Mouse (Mus musculus) lung, postnatal 36 days (tissue): ENCODE results near the gene Kdm1b.

Experiments
- DNase-seq: peaks from one replicate; pipeline ENCODE4 v3.0.0; 2022; ENCODE audit warnings: mixed read lengths

Kdm1b gene

DNA sequence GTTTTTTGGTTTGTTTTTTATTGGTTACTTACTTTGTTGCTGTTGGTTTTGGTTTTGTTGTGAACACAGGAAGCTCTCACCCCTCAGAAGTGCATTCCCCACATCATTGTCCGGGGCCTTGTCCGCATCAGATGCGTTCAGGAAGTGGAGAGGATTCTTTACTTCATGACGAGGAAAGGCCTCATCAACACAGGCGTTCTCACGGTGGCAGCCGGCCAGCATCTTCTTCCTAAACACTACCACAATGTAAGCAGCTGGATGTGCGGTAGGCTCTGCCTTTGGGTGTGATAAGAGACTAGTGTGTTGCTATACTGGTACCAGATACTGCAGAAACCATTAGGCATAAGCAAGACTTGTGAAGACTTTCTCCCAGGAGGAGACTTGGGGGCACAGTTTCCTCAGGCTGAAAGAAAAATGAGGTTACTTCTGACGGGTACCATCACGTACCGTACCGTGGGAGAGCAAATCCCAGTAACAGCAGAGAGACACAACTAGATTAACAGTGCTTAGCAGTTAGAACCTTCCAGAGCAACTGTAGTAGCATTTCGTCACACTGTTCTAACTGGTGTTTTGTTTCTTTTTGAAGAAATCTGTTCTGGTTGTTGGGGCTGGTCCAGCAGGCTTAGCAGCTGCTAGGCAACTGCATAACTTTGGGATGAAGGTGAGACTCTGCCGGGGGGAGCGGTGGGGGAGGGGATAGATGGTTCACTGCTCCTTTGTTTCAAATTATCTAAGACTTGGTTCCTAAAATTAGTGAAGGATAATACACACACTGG is 20.9 kb downstream of the Kdm1b start:
- peak; percentile 45 for DNase-seq

DNA sequence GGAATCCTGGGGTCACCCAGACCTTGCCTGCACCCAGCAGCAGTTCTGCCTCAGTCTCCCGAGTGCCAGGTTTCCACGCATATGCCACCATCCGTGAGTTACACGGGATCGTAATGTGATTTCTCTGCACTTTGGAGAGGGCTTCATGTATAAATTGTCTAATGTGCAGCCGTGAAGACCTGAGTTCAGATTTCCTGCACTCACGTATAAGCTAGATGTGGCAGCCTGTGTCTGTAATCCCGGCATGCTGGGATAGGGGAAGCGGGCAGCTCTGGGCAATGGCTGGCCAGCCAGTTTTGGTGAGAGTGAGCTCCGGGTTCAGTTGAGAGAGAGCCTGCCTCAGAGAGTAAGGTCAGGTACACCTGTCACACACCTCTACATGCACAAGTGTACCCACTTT is 23.2 kb downstream of the Kdm1b start:
- no peak for DNase-seq

DNA sequence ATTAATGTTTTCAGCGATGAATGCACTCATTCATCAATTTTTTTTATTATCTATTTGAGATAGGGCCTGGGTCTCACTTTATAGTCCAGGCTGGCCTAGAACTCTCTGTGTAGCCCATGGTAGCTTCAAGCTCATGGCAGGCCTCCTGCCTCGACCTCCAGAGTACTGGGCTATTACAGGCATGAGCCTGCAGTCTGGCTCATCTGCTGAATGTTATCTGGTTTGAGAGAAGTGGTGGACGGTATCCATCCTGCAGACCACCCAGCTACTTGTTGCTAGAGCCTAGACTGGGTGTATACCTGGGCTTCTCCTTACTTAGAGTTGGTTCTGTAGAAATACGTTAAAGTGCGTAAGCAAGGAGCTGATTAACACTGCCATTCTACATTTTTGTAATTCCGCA is 23.7 kb downstream of the Kdm1b start:
- DNase-seq, result no peak

DNA sequence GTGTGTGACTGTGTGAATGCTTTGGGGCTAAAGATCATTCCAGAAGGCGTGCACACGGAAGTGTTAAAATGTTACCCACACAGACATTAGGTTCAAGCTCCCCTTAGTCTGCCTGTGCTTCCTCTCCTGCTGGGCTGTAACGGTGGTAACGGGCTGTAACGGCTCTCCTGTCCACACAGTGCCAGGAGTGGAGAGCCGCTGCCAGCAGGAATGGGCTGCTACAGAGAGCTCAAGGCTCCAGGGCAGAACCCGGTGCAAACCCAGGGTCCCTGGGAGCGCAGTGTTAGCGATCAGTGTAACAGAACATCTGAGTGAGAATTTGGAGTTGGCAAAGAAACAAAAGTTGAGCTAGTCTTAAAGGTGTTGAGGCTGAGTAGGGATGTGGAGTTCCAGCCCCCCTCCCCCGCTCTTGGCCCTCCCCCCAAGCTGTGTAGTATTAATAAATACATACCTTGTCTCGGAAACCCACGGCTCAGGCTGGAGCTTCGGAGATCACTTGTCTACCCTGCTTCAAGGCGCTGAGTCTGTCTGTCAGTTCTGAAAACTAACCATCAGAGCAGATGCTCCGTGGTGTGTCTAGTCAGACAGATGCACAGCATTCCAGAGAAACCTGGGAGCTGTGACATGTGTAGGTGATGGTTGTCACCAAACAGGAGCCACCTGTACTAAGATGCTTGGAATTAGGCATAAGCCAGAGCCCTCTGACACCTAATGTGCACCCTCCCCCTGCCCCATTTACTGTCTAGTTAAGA is 27.2 kb downstream of the Kdm1b start:
- DNase-seq, result no peak

DNA sequence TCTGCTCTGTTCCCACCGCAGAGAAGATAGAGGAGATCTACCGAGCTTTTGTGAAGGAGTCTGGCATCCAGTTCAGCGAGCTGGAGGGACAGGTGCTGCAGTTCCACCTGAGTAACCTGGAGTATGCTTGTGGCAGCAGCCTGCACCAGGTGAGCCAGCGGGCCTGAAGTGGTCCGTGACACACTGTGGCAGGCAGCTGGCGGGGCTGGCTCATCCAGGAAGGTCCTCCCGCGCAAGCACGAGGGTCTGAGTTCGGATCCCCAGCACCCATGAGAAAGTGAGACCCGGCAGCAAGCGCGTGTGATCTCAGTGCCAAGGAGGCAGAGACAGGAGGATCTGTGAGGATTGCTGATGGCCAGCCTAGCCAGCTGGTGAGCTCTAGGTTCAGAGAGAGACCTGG is 28.6 kb downstream of the Kdm1b start:
- DNase-seq, result no peak

DNA sequence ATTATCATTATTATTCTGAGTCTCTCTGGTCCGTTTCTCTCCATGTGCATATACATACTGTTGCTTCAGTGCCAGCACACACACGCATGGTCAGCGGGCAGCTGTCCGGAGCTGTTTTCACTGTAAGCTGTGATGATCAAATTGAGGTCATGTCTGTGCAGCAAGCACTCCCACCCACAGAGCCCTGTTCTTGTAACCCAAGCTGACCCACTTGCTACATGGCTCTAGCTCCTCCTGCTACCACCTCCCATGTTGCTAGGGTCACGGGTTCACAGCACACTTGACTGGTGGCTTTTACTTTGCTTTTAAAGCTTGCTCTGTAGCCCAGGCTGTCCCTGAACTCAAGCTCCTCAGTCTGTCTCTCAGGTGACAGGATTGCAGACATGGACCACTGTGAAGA is 29.2 kb downstream of the Kdm1b start:
- DNase-seq, result no peak

DNA sequence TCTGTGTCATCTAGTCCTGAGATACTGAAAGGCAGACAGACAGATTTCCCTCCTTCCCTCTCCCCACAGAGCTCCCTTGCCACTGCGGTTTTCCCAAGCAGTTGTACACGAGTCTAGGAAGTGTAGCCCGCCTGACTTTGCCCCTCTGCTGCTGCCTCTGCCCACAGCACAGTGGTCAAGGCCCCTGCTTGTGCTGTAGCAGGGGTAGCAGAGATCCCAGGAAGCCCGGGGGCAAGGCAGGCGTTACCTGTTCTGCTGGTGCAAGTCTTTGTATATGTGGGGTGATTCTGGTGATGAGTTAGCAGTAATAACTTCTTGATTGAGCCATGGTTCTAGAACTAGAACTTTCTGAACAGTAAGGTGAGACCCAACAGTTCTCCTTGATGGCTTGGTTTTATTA is 32.9 kb downstream of the Kdm1b start:
- DNase-seq, result no peak

DNA sequence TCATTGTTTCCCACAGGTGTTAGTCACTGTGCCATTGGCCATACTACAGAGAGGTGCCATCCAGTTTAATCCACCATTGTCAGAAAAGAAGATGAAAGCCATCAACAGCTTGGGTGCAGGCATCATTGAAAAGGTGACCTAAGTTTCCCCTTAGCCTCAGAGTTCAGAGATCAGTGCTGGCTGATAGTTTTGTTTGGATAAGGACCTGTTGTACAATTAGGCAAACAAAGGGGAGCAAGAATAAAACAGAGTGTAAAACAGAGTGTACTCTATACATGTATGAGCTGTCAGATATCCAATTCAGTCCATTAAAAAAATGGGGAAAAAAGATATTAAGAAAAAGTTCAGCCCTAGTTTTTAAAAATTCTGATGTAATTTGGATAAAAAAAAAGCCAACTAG is 34.1 kb downstream of the Kdm1b start:
- DNase-seq, result no peak

DNA sequence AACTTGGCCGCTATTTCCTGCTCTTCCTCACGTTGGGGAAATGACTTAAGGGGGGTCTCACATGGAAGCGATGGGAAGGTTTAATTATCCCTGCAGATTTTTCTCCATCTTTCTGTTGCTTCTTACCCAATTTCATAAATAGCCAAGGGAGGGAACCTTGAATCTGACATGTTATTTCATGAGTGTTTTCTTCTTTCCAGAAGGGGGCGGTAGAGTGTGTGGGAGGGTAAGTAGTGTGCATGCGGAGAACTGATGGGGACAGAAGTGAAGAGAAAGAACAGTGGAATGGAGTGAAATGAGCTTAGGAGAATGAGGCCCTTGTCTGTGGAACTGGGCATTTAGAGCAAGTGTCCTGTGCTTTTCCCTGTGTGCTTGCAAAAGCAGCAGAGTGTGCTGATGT is 35.5 kb downstream of the Kdm1b start:
- no peak for DNase-seq

DNA sequence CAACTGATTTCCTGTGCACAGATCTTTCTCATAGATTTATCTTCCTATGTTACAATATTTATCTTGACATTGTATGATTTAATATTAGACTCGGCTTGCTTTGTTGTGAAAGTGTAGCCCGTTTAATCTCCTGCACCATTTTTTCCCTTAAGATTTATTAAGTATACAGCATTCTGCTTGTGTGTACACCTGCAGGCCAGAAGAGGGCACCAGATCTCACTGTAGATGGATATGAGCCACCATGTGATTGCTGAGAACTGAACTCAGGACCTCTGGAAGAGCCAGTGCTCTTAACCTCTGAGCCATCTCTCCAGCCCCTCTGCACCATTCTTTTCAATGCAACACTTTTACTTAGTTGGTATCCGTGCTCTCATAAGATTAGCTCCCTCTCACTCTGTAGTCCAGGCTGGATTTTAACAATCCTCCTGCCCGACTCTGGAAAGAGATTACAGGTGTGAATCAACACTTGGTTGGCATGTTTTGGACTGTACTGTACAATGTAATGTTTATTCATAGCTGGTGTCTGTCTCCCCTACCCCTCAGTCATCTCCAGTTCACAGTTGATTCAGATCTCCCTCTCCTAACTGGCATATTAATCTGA is 37.7 kb downstream of the Kdm1b start:
- DNase-seq, result peak; percentile 19

DNA sequence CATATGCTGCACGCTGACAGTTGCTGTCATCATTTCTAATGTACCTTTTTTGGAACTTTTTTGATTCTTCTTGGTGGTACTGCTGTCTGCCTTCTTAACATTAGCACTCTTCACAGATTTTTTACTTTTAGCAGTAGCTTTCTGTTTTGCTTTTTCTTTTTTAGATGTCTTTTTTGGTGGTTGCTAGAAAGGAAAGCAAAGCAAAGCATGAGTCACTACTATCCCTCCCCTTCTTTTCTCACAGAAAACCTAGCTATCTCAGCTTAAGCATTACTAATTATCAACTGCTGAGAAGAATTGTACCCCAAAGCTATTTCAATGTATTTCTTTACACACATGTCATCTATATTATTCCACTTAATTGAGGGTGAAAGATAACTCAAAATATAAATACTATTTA is 45.1 kb downstream of the Kdm1b start:
- DNase-seq, result no peak

DNA sequence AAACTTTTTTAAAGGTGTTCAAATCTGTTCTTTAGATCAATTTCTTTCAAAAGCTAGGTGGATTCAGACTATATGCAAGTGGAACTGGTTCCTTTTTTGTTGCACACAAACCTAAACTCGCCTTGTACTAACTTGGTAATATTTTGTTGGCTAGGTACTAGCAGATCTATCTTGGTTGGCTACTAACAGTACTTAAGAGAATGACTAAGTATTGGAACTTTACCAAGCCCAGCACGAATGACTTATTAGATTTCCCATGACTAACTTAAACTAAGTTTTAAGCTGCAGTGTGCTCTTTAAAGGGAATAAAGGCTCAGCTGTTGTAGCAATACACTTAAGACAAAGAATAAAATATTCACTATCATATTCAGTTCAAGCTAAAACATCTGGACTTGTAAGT is 46.0 kb downstream of the Kdm1b start:
- DNase-seq, result no peak

DNA sequence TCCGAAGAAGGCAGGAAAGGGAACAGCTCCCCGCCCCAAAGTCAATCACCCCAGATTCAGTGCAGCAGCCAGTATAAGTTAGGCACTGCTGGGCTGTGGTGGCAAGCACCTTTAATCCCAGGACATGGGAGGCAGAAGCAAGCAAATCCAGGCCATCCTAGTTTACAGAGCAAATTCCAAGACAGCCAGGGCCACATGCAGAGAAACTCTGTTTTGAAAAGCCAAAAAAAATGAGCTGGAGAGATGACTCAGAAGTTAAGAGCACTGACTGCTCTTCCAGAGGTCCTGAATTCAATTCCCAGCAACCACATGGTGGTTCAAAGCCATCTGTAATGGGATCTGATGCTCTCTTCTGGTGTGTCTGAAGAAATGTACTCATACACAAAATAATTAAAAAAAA is 50.5 kb downstream of the Kdm1b start:
- no peak for DNase-seq

DNA sequence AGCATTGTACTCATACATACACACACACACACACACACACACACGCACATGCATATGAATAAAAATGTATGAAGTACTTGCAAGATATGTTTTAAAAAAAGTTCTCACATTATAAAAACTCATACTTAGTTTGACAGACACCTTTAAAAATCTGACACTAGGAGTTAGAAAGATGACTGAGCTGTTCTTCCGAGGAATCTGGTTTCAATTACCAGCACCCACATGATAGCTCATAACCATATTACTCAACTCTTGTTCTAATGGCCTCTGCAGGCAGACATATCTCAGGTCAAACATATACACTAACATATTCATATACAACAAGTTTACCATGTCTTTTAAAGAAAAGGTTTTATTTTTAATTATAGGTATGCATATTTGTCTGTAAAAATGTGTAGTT is 53.3 kb downstream of the Kdm1b start:
- DNase-seq, result no peak

DNA sequence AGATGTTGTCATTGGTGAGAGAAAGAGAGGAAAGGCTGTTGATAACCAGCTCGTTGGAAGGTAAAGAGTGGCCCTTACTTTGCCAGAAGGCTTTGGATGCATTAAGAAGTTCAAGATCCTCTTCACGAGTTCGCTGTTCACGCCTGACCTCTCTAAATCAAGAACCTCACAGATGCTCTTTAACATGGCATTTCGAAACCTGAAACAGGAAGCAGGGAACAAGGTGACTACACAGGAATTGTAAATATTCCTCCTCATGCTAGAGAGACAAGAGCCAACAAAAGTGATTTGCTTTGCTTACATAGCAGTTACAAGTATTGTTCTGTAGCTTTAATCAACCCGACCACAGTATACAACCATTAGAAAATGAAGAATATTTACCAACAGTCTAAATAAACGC is 56.0 kb downstream of the Kdm1b start:
- DNase-seq, result peak; percentile 13

DNA sequence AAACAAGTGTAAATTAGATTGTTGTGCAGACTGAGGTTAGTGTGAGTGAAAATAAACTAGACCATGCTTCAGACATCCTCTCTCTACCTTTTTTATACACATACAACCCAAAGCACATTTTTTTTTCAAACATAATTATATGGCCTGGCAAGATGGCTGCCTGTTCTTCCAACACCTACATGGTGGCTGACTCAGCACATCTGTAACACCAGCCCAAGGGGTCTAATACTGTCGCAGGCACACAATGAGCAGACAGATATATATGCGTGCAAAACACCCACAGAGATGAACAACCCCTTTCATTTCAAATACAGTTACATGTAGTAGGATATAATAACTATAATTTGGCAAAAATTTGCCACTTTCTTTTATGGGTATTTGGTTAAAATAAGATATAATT is 57.3 kb downstream of the Kdm1b start:
- DNase-seq, result no peak

DNA sequence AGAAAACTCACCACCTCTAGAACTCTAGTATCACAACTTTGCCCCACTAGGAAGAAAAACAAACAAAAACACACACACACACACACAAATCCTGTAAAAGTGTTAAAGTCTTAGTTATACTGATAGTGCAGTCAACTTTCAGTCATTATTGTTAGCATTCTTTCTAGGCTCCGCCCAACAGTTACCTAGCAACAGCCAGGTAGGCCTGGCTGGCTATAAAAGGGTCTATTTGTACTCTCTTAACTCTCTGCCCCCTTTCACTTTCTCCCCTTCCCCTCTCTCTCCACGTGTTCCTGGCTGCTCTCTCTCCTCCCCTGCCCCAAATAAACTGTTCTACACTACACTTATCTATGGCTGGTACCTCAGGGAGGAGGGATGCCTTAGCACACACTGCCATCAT is 60.8 kb downstream of the Kdm1b start:
- DNase-seq, result peak; percentile 62

DNA sequence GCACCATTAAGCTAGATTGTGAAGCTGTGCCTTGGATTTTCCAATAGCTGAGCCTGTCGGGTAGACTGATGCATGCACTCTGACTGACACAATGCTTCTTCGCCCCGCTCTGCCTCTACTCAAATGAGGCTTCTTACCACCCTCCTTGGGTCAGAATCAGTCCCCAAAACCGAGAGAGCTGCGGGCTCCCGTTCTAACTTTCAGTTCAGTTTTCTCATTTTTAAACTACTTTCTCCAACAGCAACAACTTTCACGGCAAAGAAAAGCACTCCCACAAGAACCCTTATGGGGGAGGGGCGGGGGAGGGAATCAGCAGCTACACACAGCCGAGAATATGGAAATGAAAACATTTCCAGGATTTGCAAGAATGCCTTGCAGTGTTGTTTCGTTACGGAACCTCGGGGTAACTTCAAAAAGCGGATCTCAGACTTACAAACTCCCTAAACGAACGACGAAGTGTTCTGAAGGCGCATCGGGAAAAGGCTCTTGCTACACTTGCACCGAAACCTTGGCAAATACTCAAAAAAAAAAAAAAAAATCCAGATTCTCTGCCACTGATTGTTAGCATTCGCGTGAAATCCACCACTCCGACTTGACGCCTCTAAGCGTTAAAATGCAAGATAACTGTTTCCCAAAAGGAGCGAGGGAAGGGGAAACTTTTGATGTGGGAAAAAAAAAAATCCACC is 61.7 kb downstream of the Kdm1b start:
- DNase-seq, result peak; percentile 34

DNA sequence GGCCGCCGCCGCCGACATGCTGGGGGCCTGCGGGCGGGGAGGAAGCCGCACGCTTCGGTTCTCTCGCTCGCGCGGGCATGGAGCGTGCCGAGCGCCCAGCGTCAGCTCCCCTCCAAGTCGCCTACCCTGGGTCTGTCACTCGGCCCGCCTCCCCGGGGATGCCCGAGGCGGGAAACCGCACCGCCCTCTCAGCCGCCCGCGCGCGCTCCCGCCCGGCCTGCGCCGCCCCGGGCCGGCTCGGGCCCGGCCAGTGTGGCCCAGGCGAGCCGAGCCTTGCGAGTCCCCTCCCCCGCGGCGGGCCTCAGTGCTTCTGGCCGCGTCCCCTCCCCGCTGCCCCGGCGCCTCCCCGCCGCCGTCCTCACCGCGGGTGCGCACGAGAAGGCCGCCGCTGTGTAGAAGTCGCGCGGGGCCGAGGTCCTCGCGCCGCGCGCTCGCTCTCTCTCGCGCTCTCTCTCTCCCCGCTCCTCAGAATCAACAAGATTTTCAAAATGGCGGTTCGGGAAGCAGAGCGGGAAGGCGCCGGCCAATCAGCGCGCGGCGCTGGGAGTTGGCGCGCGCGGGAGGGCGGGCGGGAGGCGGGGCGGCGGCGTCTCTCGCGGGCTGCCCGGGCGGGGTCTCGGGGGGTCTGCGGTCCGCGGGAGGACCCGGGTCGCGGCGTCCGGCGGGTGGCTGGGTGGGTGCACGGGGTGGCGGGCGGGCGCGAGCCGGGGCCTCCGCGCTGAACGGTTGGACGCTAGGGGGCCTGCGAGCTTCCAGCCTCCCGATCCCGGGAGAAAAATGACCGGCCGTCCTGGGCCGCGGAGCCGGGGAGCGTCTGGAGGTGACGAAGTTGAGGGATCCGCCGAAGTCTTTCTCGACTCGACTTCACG is 62.6 kb downstream of the Kdm1b start, which contains the start of gene Dek:
Dek (minus strand) TSS at position 491 of the 869 bp plus-strand sequence.
- peak; percentile 88 for DNase-seq

DNA sequence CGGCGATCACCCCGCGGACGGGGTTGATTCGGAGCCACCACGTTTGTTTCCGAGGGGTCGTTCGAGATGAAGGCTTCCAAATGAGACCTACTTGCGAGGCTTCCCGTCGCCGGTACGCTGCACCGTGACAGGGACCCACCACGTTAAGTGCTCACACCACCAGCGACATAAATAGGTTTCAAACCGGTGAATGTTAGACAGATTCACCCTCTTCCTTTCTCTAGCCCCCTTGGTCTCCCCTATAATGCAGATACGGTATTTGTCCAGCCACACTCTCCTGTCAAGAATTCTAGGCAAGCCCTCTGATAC is 63.2 kb downstream of the Kdm1b start:
- DNase-seq, result no peak

DNA sequence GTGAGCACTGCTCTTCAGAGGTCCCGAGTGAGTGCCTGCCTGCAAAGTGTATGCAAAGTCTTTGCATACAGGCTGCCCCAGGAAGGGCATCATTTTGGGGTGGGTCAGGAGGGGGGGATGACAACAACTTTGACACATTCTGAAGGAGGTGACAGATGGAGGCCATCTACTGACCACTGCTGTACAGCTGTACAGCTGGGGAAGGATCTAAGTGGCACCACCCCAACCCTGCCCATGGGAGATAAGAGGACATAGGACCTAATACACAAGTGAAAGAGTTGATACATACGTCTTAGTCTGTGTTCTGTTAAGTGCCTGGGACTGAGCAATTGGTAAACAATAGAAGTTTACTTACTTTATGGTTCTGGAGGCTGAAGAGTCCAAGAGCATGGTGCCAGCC is 65.9 kb downstream of the Kdm1b start:
- no peak for DNase-seq

DNA sequence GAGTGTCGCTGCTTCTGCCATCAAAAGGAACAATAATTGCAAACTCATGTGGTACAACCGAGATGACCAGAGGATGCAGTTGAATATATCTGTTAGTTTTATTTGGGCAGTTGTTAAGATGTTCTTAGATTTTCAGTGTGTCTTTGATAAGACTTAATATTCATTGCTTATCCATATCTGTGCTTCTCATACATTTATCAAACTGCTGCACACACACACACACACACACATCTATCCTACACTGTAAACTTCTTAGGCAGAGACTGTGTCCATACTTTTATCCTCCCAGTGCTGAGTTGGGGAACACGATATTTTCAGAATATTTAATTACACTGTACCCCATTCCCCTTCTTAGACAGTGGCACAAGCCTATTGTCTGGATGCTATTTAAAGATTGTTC is 67.9 kb downstream of the Kdm1b start:
- no peak for DNase-seq

DNA sequence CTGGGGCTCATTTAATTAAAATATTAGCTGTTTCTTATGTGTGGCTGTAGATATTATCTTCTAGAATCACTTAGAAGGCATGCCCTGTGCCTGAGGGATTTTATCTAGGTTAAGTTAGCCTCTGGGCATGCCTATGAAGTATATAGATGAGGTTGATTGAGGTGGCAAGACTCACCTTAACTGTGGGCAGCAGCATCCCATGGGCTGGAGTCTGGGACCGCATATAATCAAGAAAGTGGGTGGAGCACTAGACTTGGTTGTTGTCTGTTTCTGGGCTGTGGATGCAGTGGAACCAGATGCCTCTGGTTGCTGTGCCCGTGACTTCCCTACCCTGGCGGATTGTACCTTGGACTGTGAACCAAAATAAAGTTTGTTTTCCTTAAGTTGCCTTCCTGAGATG is 68.8 kb downstream of the Kdm1b start:
- DNase-seq, result no peak
